Mouse (Mus musculus): ENCODE results near the gene Caskin1. TPM values are rescaled to one million over a fixed set of nuclear protein-coding genes. Genes with fewer than 3 reads are reported as not detected.

Caskin1 gene
- polyA plus RNA-seq, 1 experiment from 2014 or later: 6.2 TPM

GRCm38 (mm10) chr17:24504085-24504484 is 15.7 kb downstream of the Caskin1 start:
- H3K27me3 ChIP-seq (ENCODE audit: control insufficient read depth, insufficient read depth, low read length): no peaks in the 10 kb centered on the region
- DNase-seq (ENCODE audit: low spot score, missing footprints): no peak
- no peak overlapping the region for H3K27ac ChIP-seq (ENCODE audit: low read depth, low read length)
- H3K36me3 ChIP-seq (ENCODE audit: control insufficient read depth, insufficient read depth, low read length): peaks cover 3% of the 10 kb centered on the region
- WGBS: 96% methylated on average over 10 of the region's 10 CpGs
- no peaks in the 10 kb centered on the region for H3K4me1 ChIP-seq (ENCODE audit: control insufficient read depth, insufficient read depth, low read length)
- H3K9ac ChIP-seq (ENCODE audit: low read length): no peak overlapping the region
- no peak overlapping the region for H3K4me3 ChIP-seq (ENCODE audit: low read depth, low read length)
- no peak for ATAC-seq (ENCODE audit: low FRiP score)
- no peak overlapping the region for H3K4me2 ChIP-seq
- H3K9me3 ChIP-seq (ENCODE audit: control insufficient read depth, low read length): no peaks in the 10 kb centered on the region

DNA sequence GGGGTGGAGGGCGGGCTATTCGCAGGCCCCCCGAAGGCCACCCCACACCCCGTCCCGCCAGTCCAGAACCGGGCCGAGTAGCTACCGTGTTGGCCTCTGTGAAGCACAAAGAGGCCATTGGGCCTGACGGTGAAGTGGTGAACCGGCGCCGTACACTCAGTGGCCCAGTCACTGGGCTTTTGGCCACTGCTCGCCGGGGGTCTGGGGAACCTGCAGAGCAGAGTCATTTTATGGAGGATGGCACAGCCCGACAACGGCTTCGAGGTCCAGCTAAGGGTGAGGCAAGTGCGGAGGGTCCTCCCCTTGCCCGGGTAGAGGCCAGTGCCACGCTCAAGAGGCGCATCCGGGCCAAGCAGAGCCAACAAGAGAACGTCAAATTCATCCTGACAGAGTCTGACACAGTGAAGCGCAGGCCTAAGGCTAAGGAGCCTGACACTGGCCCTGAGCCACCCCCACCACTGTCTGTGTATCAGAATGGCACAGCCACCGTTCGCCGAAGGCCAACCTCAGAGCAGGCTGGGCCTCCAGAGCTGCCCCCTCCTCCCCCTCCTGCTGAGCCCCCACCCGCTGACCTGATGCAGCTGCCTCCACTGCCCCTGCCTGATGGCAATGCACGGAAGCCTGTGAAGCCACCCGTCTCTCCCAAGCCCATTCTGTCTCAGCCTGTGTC is 17.0 kb downstream of the Caskin1 start:
- H3K27me3 ChIP-seq (ENCODE audit: control insufficient read depth, insufficient read depth, low read length): no peaks in the 10 kb centered on the region
- ATAC-seq (ENCODE audit: low FRiP score): no peak
- no peaks in the 10 kb centered on the region for H3K9me3 ChIP-seq (ENCODE audit: control insufficient read depth, low read length)
- no peak overlapping the region for H3K4me2 ChIP-seq
- 89% methylated on average over 30 of the region's 30 CpGs for WGBS
- H3K27ac ChIP-seq (ENCODE audit: low read depth, low read length): no peak overlapping the region
- no peaks in the 10 kb centered on the region for H3K4me1 ChIP-seq (ENCODE audit: control insufficient read depth, insufficient read depth, low read length)
- no peak for DNase-seq (ENCODE audit: low spot score, missing footprints)
- H3K4me3 ChIP-seq (ENCODE audit: low read depth, low read length): no peak overlapping the region
- H3K9ac ChIP-seq (ENCODE audit: low read length): no peak overlapping the region
- H3K36me3 ChIP-seq (ENCODE audit: control insufficient read depth, insufficient read depth, low read length): peaks cover 10% of the 10 kb centered on the region

- Histone ChIP-seq H3K4me1 (ENCODE audit: control insufficient read depth, insufficient read depth, low read length) (no peaks in the 10 kb centered on the region), H3K27me3 (ENCODE audit: control insufficient read depth, insufficient read depth, low read length) (no peaks in the 10 kb centered on the region), H3K9me3 (ENCODE audit: control insufficient read depth, low read length) (no peaks in the 10 kb centered on the region), H3K27ac (ENCODE audit: low read depth, low read length) (no peak overlapping the region), H3K9ac (ENCODE audit: low read length) (no peak overlapping the region), H3K36me3 (ENCODE audit: control insufficient read depth, insufficient read depth, low read length) (peaks cover 15% of the 10 kb centered on the region), H3K4me2 (no peak overlapping the region), H3K4me3 (ENCODE audit: low read depth, low read length) (no peak overlapping the region)
- 24% methylated on average over 36 of the region's 36 CpGs for WGBS
- DNase-seq (ENCODE audit: low spot score, missing footprints) (no peak), ATAC-seq (ENCODE audit: low FRiP score) (0 out of 2 replicates have a peak, but pooled peaks have one; percentile 23)
Observed at GRCm38 (mm10) chr17:24506332-24507070, 18.1 kb downstream of the Caskin1 start.

DNA sequence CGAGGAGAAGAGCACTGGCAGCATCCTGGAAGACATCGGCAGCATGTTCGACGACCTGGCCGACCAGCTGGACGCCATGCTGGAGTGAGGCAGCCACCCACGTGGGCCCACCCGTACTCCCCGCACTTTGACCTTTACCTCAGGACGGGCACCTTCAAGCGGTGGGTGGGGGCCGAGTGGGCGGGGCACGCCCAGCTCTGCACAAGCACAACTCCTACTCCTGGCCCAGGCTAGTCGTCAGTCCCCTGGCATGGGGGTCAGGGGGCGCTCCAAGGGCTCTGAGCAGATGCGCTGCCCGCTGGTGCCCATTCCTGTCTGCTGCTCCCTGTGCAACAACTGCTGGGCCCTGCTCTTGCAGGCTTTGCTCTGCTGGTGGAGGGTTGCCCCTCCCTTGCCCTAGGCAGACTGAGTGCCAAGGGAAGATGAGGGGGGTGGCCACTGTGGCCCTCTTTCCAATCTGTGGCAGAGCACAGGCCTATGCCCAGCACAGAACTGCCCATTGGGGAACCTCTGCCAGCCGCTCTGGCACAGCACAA is 18.8 kb downstream of the Caskin1 start:
- Histone ChIP-seq H3K36me3 (ENCODE audit: control insufficient read depth, insufficient read depth, low read length) (peaks cover 16% of the 10 kb centered on the region), H3K9ac (ENCODE audit: low read length) (no peak overlapping the region), H3K4me1 (ENCODE audit: control insufficient read depth, insufficient read depth, low read length) (no peaks in the 10 kb centered on the region), H3K4me2 (no peak overlapping the region), H3K4me3 (ENCODE audit: low read depth, low read length) (no peak overlapping the region), H3K27me3 (ENCODE audit: control insufficient read depth, insufficient read depth, low read length) (no peaks in the 10 kb centered on the region), H3K9me3 (ENCODE audit: control insufficient read depth, low read length) (no peaks in the 10 kb centered on the region), H3K27ac (ENCODE audit: low read depth, low read length) (no peak overlapping the region)
- no peak for DNase-seq (ENCODE audit: low spot score, missing footprints)
- WGBS: 53% methylated on average over 19 of the region's 19 CpGs
- ATAC-seq (ENCODE audit: low FRiP score): 0 out of 2 replicates have a peak, but pooled peaks have one; percentile 10

GRCm38 (mm10) chr17:24507806-24508460 is 19.5 kb downstream of the Caskin1 start:
- DNase-seq (ENCODE audit: low spot score, missing footprints) (no peak), ATAC-seq (ENCODE audit: low FRiP score) (no peak)

GRCm38 (mm10) chr17:24513609-24514008 is 25.2 kb downstream of the Caskin1 start:
- WGBS: 59% methylated on average over 5 of the region's 5 CpGs
- H3K36me3 ChIP-seq (ENCODE audit: control insufficient read depth, insufficient read depth, low read length): peaks cover 30% of the 10 kb centered on the region
- no peak overlapping the region for H3K27ac ChIP-seq (ENCODE audit: low read depth, low read length)
- no peak overlapping the region for H3K9ac ChIP-seq (ENCODE audit: low read length)
- peak; percentile 92 for DNase-seq (ENCODE audit: low spot score, missing footprints)
- peak; percentile 58 for ATAC-seq (ENCODE audit: low FRiP score)
- H3K4me1 ChIP-seq (ENCODE audit: control insufficient read depth, insufficient read depth, low read length): no peaks in the 10 kb centered on the region
- no peaks in the 10 kb centered on the region for H3K9me3 ChIP-seq (ENCODE audit: control insufficient read depth, low read length)
- H3K4me3 ChIP-seq (ENCODE audit: low read depth, low read length): no peak overlapping the region
- H3K27me3 ChIP-seq (ENCODE audit: control insufficient read depth, insufficient read depth, low read length): no peaks in the 10 kb centered on the region
- no peak overlapping the region for H3K4me2 ChIP-seq

More at GRCm38 (mm10) chr17:24507806-24508460, 19.5 kb downstream of the Caskin1 start:
- no peak overlapping the region for H3K4me2 ChIP-seq
- no peak overlapping the region for H3K4me3 ChIP-seq (ENCODE audit: low read depth, low read length)
- H3K4me1 ChIP-seq (ENCODE audit: control insufficient read depth, insufficient read depth, low read length): no peaks in the 10 kb centered on the region
- H3K36me3 ChIP-seq (ENCODE audit: control insufficient read depth, insufficient read depth, low read length): peaks cover 16% of the 10 kb centered on the region
- 85% methylated on average over 12 of the region's 12 CpGs for WGBS
- H3K27ac ChIP-seq (ENCODE audit: low read depth, low read length): no peak overlapping the region
- no peak overlapping the region for H3K9ac ChIP-seq (ENCODE audit: low read length)
- no peaks in the 10 kb centered on the region for H3K27me3 ChIP-seq (ENCODE audit: control insufficient read depth, insufficient read depth, low read length)
- H3K9me3 ChIP-seq (ENCODE audit: control insufficient read depth, low read length): no peaks in the 10 kb centered on the region

- ATAC-seq (ENCODE audit: low FRiP score): no peak
- 88% methylated on average over 24 of the region's 24 CpGs for WGBS
- Histone ChIP-seq H3K9ac (ENCODE audit: low read length) (0 out of 2 replicates have a peak overlapping the region, but pooled peaks have one; percentile 4), H3K27ac (ENCODE audit: low read depth, low read length) (no peak overlapping the region), H3K27me3 (ENCODE audit: control insufficient read depth, insufficient read depth, low read length) (no peaks in the 10 kb centered on the region), H3K4me3 (ENCODE audit: low read depth, low read length) (no peak overlapping the region), H3K4me1 (ENCODE audit: control insufficient read depth, insufficient read depth, low read length) (no peaks in the 10 kb centered on the region), H3K36me3 (ENCODE audit: control insufficient read depth, insufficient read depth, low read length) (peaks cover 30% of the 10 kb centered on the region), H3K9me3 (ENCODE audit: control insufficient read depth, low read length) (no peaks in the 10 kb centered on the region), H3K4me2 (no peak overlapping the region)
- no peak for DNase-seq (ENCODE audit: low spot score, missing footprints)
Observed at GRCm38 (mm10) chr17:24514270-24515257, 26.2 kb downstream of the Caskin1 start.

DNA sequence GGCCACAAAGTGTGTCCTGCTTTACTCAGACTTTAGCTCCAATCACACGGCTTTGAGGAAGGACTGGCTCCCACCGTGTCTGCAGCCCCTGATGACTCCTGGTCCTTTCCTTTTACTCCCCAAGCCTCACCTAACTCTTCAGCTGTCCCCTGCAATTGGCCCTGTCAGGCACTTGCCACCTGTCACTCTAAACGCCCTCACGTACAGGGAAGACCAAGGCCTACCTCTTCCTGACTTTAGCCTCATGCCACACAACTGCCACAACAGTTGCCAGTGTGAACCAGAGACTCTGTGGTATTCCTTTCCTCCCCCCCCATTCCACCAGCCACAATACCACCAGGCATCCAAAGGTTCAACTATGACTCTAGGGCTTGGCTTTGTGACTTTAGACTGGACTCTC is 32.0 kb downstream of the Caskin1 start:
- Histone ChIP-seq H3K27me3 (ENCODE audit: control insufficient read depth, insufficient read depth, low read length) (no peaks in the 10 kb centered on the region), H3K27ac (ENCODE audit: low read depth, low read length) (no peak overlapping the region), H3K4me3 (ENCODE audit: low read depth, low read length) (no peak overlapping the region), H3K9me3 (ENCODE audit: control insufficient read depth, low read length) (no peaks in the 10 kb centered on the region), H3K9ac (ENCODE audit: low read length) (no peak overlapping the region), H3K4me1 (ENCODE audit: control insufficient read depth, insufficient read depth, low read length) (no peaks in the 10 kb centered on the region), H3K36me3 (ENCODE audit: control insufficient read depth, insufficient read depth, low read length) (peaks cover 17% of the 10 kb centered on the region), H3K4me2 (no peak overlapping the region)
- no peak for DNase-seq (ENCODE audit: low spot score, missing footprints)
- no peak for ATAC-seq (ENCODE audit: low FRiP score)
- WGBS: 89% methylated on average over 4 of the region's 4 CpGs
